Mouse (Mus musculus) ES-Bruce4 (cell line): Measurements from ENCODE around the gene Thap8.

Source experiments
- CTCF ChIP-seq: IDR thresholded peaks from one replicate; pipeline ENCODE4 v1.8.1; 2011; ENCODE audit warnings: low read depth, low read length
- EP300 ChIP-seq: IDR thresholded peaks from 2 replicates; pipeline ENCODE4 v1.6.1; 2011; ENCODE audit warnings: low read depth, low read length; ENCODE audit not compliant: insufficient read depth
- POLR2A ChIP-seq: IDR thresholded peaks from one replicate; pipeline ENCODE4 v1.8.1; 2011; ENCODE audit warnings: low read length; ENCODE audit not compliant: insufficient read depth

DNA sequence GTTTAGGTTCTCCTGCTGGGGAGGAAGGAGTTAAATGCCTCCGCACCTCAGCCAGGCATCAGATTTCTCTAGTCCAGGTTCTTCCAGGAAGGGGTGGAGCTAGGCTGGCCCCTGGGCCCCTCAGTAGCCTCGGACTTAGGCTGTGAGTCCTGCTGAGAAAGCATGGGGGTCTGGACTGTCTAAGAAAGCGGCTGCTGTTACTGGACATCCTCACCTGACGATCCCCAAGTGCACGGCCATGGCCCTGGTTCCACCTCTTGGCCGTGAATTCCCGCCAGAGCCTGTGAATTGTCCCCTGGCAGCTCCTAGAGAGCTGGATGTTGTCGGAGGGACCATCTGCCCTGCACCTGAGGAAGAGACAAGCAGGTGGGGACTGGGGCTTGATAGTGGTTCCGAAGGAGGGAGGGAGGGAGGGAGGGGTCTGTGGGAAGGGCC lies 34.8 kb downstream of the Thap8 start, which contains the start of gene Syne4:
- TF ChIP-seq CTCF (no peak), EP300 (0 out of 2 replicates have a peak, but pooled peaks have one; percentile 41), POLR2A (peak; percentile 53)
